Mouse (Mus musculus) thymus, adult 2 months (tissue): ENCODE measurements around the gene Ndufaf2.

Experiments used
- CTCF ChIP-seq: fragments of 200-500 bp; IDR thresholded peaks from 2 replicates; pipeline ENCODE4 v1.5.1; 2012; ENCODE audit warnings: mild to moderate bottlenecking, control low read depth, low read length, moderate library complexity, borderline replicate concordance; ENCODE audit not compliant: control insufficient read depth, poor library complexity, insufficient read depth; ENCODE audit errors: extremely low read depth
- POLR2A ChIP-seq: fragments of 200-500 bp; IDR thresholded peaks from 2 replicates; pipeline ENCODE4 v1.6.1; 2012; ENCODE audit warnings: mild to moderate bottlenecking, low read length, control low read depth, moderate library complexity; ENCODE audit not compliant: control insufficient read depth, poor library complexity, insufficient read depth; ENCODE audit errors: extremely low read depth

DNA sequence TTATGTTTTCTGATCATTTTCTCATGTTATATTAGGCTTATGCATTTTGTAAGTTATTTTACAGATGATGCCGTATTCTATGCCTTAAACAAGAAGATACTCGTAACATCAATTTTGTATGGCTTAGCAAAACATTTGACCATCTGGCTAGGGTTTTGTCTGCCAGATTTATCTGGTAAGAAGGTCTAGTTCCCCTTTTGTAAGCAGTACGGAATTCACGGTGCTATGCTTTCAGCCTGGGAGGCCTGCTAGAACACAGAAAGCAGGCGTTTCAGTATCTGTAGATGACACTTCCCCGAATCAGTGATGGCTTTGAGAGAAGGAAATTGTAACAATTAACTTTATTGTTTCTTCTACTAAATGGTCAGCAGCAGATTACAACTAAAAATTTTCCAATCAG lies 80.9 kb downstream of the Ndufaf2 start:
- TF ChIP-seq POLR2A: no peak
- no peak for TF ChIP-seq CTCF
